Mouse (Mus musculus): ENCODE data around the gene Lrrc42. TPM values are rescaled to one million over a fixed set of nuclear protein-coding genes. Genes with fewer than 3 reads are reported as not detected.

The Lrrc42 gene
- polyA plus RNA-seq, 1 experiment from 2014 or later, result 50.7 TPM

GRCm38 (mm10) chr4:107213279-107214011, 39.9 kb downstream of the Lrrc42 start:
- H3K36me3 ChIP-seq (ENCODE audit: control insufficient read depth, insufficient read depth, low read length), result peaks cover 8% of the 10 kb centered on the region; the same call in 1 of the 2 replicates
- no peak overlapping the region for H3K9ac ChIP-seq (replicated peaks; ENCODE audit: low read length)
- no peaks in the 10 kb centered on the region for H3K4me1 ChIP-seq (ENCODE audit: control insufficient read depth, insufficient read depth, low read length)
- no peak overlapping the region for H3K4me2 ChIP-seq (ENCODE audit: low read length)
- no peak overlapping the region for H3K27ac ChIP-seq (replicated peaks; ENCODE audit: low read depth, low read length)
- no peak overlapping the region for H3K4me3 ChIP-seq (replicated peaks; ENCODE audit: low read depth, low read length)
- H3K27me3 ChIP-seq (ENCODE audit: control insufficient read depth, insufficient read depth, low read length), result no peaks in the 10 kb centered on the region
- 85% methylated on average over 12 of the region's 12 CpGs for WGBS
- no peak for DNase-seq
- H3K9me3 ChIP-seq (ENCODE audit: control insufficient read depth, low read length), result no peaks in the 10 kb centered on the region
- ATAC-seq (ENCODE audit: low FRiP score, low TSS enrichment), result no peak

- WGBS, result 85% methylated on average over 5 of the region's 5 CpGs
- H3K36me3 ChIP-seq (ENCODE audit: control insufficient read depth, insufficient read depth, low read length), result peaks cover 15% of the 10 kb centered on the region
- no peak overlapping the region for H3K27ac ChIP-seq (replicated peaks; ENCODE audit: low read depth, low read length)
- H3K27me3 ChIP-seq (ENCODE audit: control insufficient read depth, insufficient read depth, low read length), result no peaks in the 10 kb centered on the region
- no peak for ATAC-seq (ENCODE audit: low FRiP score, low TSS enrichment)
- no peak overlapping the region for H3K4me2 ChIP-seq (ENCODE audit: low read length)
- no peak overlapping the region for H3K9ac ChIP-seq (replicated peaks; ENCODE audit: low read length)
- DNase-seq, result no peak
- H3K9me3 ChIP-seq (ENCODE audit: control insufficient read depth, low read length), result no peaks in the 10 kb centered on the region
- no peaks in the 10 kb centered on the region for H3K4me1 ChIP-seq (ENCODE audit: control insufficient read depth, insufficient read depth, low read length)
- H3K4me3 ChIP-seq (replicated peaks; ENCODE audit: low read depth, low read length), result no peak overlapping the region
These were observed 41.4 kb downstream of the Lrrc42 start for GRCm38 (mm10) chr4:107211936-107212335.

- Histone ChIP-seq H3K4me1 (ENCODE audit: control insufficient read depth, insufficient read depth, low read length) (no peaks in the 10 kb centered on the region), H3K4me2 (ENCODE audit: low read length) (no peak overlapping the region), H3K36me3 (ENCODE audit: control insufficient read depth, insufficient read depth, low read length) (peaks cover 18% of the 10 kb centered on the region), H3K9me3 (ENCODE audit: control insufficient read depth, low read length) (no peaks in the 10 kb centered on the region), H3K27me3 (ENCODE audit: control insufficient read depth, insufficient read depth, low read length) (no peaks in the 10 kb centered on the region), H3K27ac (replicated peaks; ENCODE audit: low read depth, low read length) (no peak overlapping the region), H3K4me3 (replicated peaks; ENCODE audit: low read depth, low read length) (no peak overlapping the region), H3K9ac (replicated peaks; ENCODE audit: low read length) (no peak overlapping the region)
- DNase-seq, result no peak
- ATAC-seq (ENCODE audit: low FRiP score, low TSS enrichment), result no peak
- WGBS, result 83% methylated on average over 4 of the region's 4 CpGs
These were observed 41.9 kb downstream of the Lrrc42 start for GRCm38 (mm10) chr4:107211465-107211864.

- no peaks in the 10 kb centered on the region for H3K4me1 ChIP-seq (ENCODE audit: control insufficient read depth, insufficient read depth, low read length)
- H3K27me3 ChIP-seq (ENCODE audit: control insufficient read depth, insufficient read depth, low read length), result no peaks in the 10 kb centered on the region
- H3K4me2 ChIP-seq (ENCODE audit: low read length), result no peak overlapping the region
- no peak overlapping the region for H3K27ac ChIP-seq (replicated peaks; ENCODE audit: low read depth, low read length)
- 79% methylated on average over 5 of the region's 5 CpGs for WGBS
- no peak for ATAC-seq (ENCODE audit: low FRiP score, low TSS enrichment)
- H3K4me3 ChIP-seq (replicated peaks; ENCODE audit: low read depth, low read length), result no peak overlapping the region
- no peak overlapping the region for H3K9ac ChIP-seq (replicated peaks; ENCODE audit: low read length)
- no peak for DNase-seq
- H3K9me3 ChIP-seq (ENCODE audit: control insufficient read depth, low read length), result no peaks in the 10 kb centered on the region
- H3K36me3 ChIP-seq (ENCODE audit: control insufficient read depth, insufficient read depth, low read length), result peaks cover 25% of the 10 kb centered on the region
These were observed 42.7 kb downstream of the Lrrc42 start for GRCm38 (mm10) chr4:107210483-107211097.

GRCm38 (mm10) chr4:107208880-107209279, 44.5 kb downstream of the Lrrc42 start, which contains the start of gene Ldlrad1:
Ldlrad1 (plus strand) TSS chr4:107209180.
- Histone ChIP-seq H3K4me3 (replicated peaks; ENCODE audit: low read depth, low read length) (no peak within 1 kb of the TSS), H3K9ac (replicated peaks; ENCODE audit: low read length) (no peak within 1 kb of the TSS), H3K4me1 (ENCODE audit: control insufficient read depth, insufficient read depth, low read length) (no peaks in the 10 kb centered on the region), H3K9me3 (ENCODE audit: control insufficient read depth, low read length) (no peaks in the 10 kb centered on the region), H3K27ac (replicated peaks; ENCODE audit: low read depth, low read length) (no peak within 1 kb of the TSS), H3K36me3 (ENCODE audit: control insufficient read depth, insufficient read depth, low read length) (peaks cover 41% of the 10 kb centered on the region), H3K27me3 (ENCODE audit: control insufficient read depth, insufficient read depth, low read length) (no peaks in the 10 kb centered on the region), H3K4me2 (ENCODE audit: low read length) (no peak within 1 kb of the TSS)
- 93% methylated on average over 3 of the region's 3 CpGs for WGBS
- ATAC-seq (ENCODE audit: low FRiP score, low TSS enrichment) (no peak), DNase-seq (no peak)

GRCm38 (mm10) chr4:107207016-107207415, 46.3 kb downstream of the Lrrc42 start:
- no peaks in the 10 kb centered on the region for H3K27me3 ChIP-seq (ENCODE audit: control insufficient read depth, insufficient read depth, low read length)
- no peaks in the 10 kb centered on the region for H3K9me3 ChIP-seq (ENCODE audit: control insufficient read depth, low read length)
- no peak for ATAC-seq (ENCODE audit: low FRiP score, low TSS enrichment)
- H3K27ac ChIP-seq (replicated peaks; ENCODE audit: low read depth, low read length), result no peak overlapping the region
- H3K9ac ChIP-seq (replicated peaks; ENCODE audit: low read length), result no peak overlapping the region
- peaks cover 60% of the 10 kb centered on the region for H3K36me3 ChIP-seq (ENCODE audit: control insufficient read depth, insufficient read depth, low read length)
- H3K4me2 ChIP-seq (ENCODE audit: low read length), result no peak overlapping the region
- 99% methylated on average over 2 of the region's 2 CpGs for WGBS
- DNase-seq, result no peak
- no peaks in the 10 kb centered on the region for H3K4me1 ChIP-seq (ENCODE audit: control insufficient read depth, insufficient read depth, low read length)
- H3K4me3 ChIP-seq (replicated peaks; ENCODE audit: low read depth, low read length), result no peak overlapping the region

GRCm38 (mm10) chr4:107203001-107203400, 50.3 kb downstream of the Lrrc42 start:
- ATAC-seq (ENCODE audit: low FRiP score, low TSS enrichment) (no peak), DNase-seq (no peak)
- Histone ChIP-seq H3K27ac (replicated peaks; ENCODE audit: low read depth, low read length) (no peak overlapping the region), H3K4me1 (ENCODE audit: control insufficient read depth, insufficient read depth, low read length) (no peaks in the 10 kb centered on the region), H3K4me3 (replicated peaks; ENCODE audit: low read depth, low read length) (no peak overlapping the region), H3K27me3 (ENCODE audit: control insufficient read depth, insufficient read depth, low read length) (no peaks in the 10 kb centered on the region), H3K36me3 (ENCODE audit: control insufficient read depth, insufficient read depth, low read length) (peaks cover 89% of the 10 kb centered on the region), H3K9ac (replicated peaks; ENCODE audit: low read length) (no peak overlapping the region), H3K4me2 (ENCODE audit: low read length) (no peak overlapping the region), H3K9me3 (ENCODE audit: control insufficient read depth, low read length) (no peaks in the 10 kb centered on the region)
- 95% methylated on average over 7 of the region's 7 CpGs for WGBS

GRCm38 (mm10) chr4:107201779-107202178, 51.6 kb downstream of the Lrrc42 start:
- Histone ChIP-seq H3K4me2 (ENCODE audit: low read length) (no peak overlapping the region), H3K27ac (replicated peaks; ENCODE audit: low read depth, low read length) (no peak overlapping the region), H3K9ac (replicated peaks; ENCODE audit: low read length) (no peak overlapping the region), H3K36me3 (ENCODE audit: control insufficient read depth, insufficient read depth, low read length) (peaks cover 90% of the 10 kb centered on the region), H3K4me1 (ENCODE audit: control insufficient read depth, insufficient read depth, low read length) (no peaks in the 10 kb centered on the region), H3K27me3 (ENCODE audit: control insufficient read depth, insufficient read depth, low read length) (no peaks in the 10 kb centered on the region), H3K4me3 (replicated peaks; ENCODE audit: low read depth, low read length) (no peak overlapping the region), H3K9me3 (ENCODE audit: control insufficient read depth, low read length) (no peaks in the 10 kb centered on the region)
- WGBS, result 95% methylated on average over 3 of the region's 3 CpGs
- DNase-seq, result no peak
- no peak for ATAC-seq (ENCODE audit: low FRiP score, low TSS enrichment)

- no peaks in the 10 kb centered on the region for H3K9me3 ChIP-seq (ENCODE audit: control insufficient read depth, low read length)
- no peak overlapping the region for H3K4me2 ChIP-seq (ENCODE audit: low read length)
- DNase-seq (no peak), ATAC-seq (ENCODE audit: low FRiP score, low TSS enrichment) (no peak)
- H3K4me1 ChIP-seq (ENCODE audit: control insufficient read depth, insufficient read depth, low read length), result no peaks in the 10 kb centered on the region
- no peak overlapping the region for H3K27ac ChIP-seq (replicated peaks; ENCODE audit: low read depth, low read length)
- H3K9ac ChIP-seq (replicated peaks; ENCODE audit: low read length), result no peak overlapping the region
- no peaks in the 10 kb centered on the region for H3K27me3 ChIP-seq (ENCODE audit: control insufficient read depth, insufficient read depth, low read length)
- 96% methylated on average over 5 of the region's 5 CpGs for WGBS
- peaks cover 88% of the 10 kb centered on the region for H3K36me3 ChIP-seq (ENCODE audit: control insufficient read depth, insufficient read depth, low read length)
- H3K4me3 ChIP-seq (replicated peaks; ENCODE audit: low read depth, low read length), result no peak overlapping the region
These were observed 55.3 kb downstream of the Lrrc42 start for GRCm38 (mm10) chr4:107198072-107198471.
